Mouse (Mus musculus) midbrain, embryonic 10.5 days (tissue): ENCODE results near the gene Med26. TPM values are rescaled to one million over a fixed set of nuclear protein-coding genes. Genes with fewer than 3 reads are reported as not detected.

Experiments
- DNase-seq: peaks from one replicate; pipeline ENCODE4 v3.0.0-alpha.2; 2017; ENCODE audit warnings: low spot score
- H3K27ac ChIP-seq: fragments of 300-500 bp; sonication (generic); replicated peaks from 2 replicates; pipeline ENCODE4 v1.5.1; 2016; ENCODE audit warnings: mild to moderate bottlenecking
- H3K27me3 ChIP-seq: fragments of 300-500 bp; sonication (generic); 2 replicates; pipeline ENCODE4 v1.6.1; 2016; ENCODE audit warnings: low read depth, mild to moderate bottlenecking; ENCODE audit not compliant: poor library complexity, severe bottlenecking
- H3K36me3 ChIP-seq: fragments of 300-500 bp; sonication (generic); 2 replicates; pipeline ENCODE4 v1.6.1; 2016; ENCODE audit warnings: mild to moderate bottlenecking, moderate library complexity
- H3K4me1 ChIP-seq: fragments of 300-500 bp; sonication (generic); 2 replicates; pipeline ENCODE4 v1.6.1; 2016
- H3K4me3 ChIP-seq: fragments of 300-500 bp; sonication (generic); 2 replicates; pipeline ENCODE4 v1.5.1; 2016; ENCODE audit warnings: mild to moderate bottlenecking, moderate library complexity
- H3K9me3 ChIP-seq: fragments of 300-500 bp; sonication (generic); replicated peaks from 2 replicates; pipeline ENCODE4 v1.6.1; 2016; ENCODE audit warnings: mild to moderate bottlenecking
- WGBS: fragments of 180-500 bp; shearing (Covaris S2); methylation state at CpG from one replicate; pipeline ENCODE4 v1.1.7; 2016; 5-methylcytosine and 5-hydroxymethylcytosine counted together
- polyA plus RNA-seq: library from polyadenylated mRNA; unstranded; fragments of >200 nt; fragmentation: Nextera tagmentation; extraction: Ambion mirVana; gene quantifications from 2 replicates; pipeline ENCODE4 v1.2.1, GENCODE M21; 2016

The Med26 gene
- polyA plus RNA-seq, 1 experiment from 2014 or later, result 19.0 TPM

GRCm38 (mm10) chr8:72495411-72496111, 52.5 kb downstream of the Med26 start:
- no peaks in the 10 kb centered on the region for H3K9me3 ChIP-seq
- no peaks in the 10 kb centered on the region for H3K27me3 ChIP-seq
- peaks cover 26% of the 10 kb centered on the region for H3K4me1 ChIP-seq
- H3K27ac ChIP-seq, result no peak overlapping the region
- DNase-seq, result no peak
- H3K36me3 ChIP-seq, result peaks cover 52% of the 10 kb centered on the region
- WGBS, result 92% methylated on average over 23 of the region's 23 CpGs
- H3K4me3 ChIP-seq, result no peak overlapping the region

DNA sequence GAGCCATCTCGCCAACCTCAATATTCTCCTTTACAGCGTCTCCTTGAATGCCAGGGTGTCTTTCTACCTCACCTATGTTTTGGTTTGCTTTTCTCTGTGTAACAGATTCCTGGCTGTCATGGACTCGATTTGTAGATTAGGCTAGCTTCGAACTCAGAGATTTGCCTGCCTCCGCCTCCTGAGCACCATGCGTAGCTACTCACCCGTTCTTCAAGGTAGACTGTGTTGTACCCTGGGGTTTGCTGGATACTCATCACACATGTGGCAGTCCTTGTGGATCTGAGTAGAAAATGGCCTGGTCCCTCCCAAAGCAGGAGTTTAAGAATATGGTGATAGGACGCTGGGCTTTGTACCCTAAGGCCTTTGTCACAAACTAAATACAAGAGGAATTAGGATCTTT, 54.7 kb downstream of the Med26 start:
- 19% methylated on average over 8 of the region's 8 CpGs for WGBS
- H3K27ac ChIP-seq, result peak overlapping the region; percentile 88
- no peaks in the 10 kb centered on the region for H3K9me3 ChIP-seq
- H3K36me3 ChIP-seq, result peaks cover 57% of the 10 kb centered on the region
- H3K4me3 ChIP-seq, result peak overlapping the region; percentile 93
- H3K4me1 ChIP-seq, result peaks cover 30% of the 10 kb centered on the region
- H3K27me3 ChIP-seq, result no peaks in the 10 kb centered on the region
- no peak for DNase-seq

DNA sequence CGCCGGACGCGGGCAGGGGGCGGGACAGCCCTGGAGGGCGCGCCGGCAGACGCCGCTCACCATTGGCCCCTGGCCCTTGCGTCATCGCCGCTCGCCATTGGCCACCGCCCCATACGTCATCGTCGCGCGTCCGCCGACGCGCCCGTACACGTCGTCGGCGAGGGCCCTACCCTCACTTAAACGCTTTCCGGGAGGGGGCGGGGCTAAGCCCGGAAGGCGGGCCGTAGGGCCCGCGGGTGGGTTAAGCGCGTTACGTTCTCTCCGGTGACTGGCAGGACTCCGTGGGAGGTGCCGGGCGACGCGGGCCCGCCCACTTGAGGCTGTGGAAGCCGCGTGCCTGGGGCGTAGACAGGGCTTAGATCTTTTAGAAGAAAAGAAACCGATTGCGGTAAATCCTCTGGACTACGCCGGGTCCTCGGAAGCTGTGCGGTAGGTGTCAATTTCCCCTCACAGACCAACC, 55.4 kb downstream of the Med26 start:
- Histone ChIP-seq H3K27ac (peak overlapping the region; percentile 88), H3K4me3 (peak overlapping the region; percentile 93), H3K27me3 (no peaks in the 10 kb centered on the region), H3K36me3 (peaks cover 62% of the 10 kb centered on the region), H3K9me3 (no peaks in the 10 kb centered on the region), H3K4me1 (peaks cover 30% of the 10 kb centered on the region)
- peak; percentile 99 for DNase-seq
- under 1% methylated on average over 56 of the region's 56 CpGs for WGBS

DNA sequence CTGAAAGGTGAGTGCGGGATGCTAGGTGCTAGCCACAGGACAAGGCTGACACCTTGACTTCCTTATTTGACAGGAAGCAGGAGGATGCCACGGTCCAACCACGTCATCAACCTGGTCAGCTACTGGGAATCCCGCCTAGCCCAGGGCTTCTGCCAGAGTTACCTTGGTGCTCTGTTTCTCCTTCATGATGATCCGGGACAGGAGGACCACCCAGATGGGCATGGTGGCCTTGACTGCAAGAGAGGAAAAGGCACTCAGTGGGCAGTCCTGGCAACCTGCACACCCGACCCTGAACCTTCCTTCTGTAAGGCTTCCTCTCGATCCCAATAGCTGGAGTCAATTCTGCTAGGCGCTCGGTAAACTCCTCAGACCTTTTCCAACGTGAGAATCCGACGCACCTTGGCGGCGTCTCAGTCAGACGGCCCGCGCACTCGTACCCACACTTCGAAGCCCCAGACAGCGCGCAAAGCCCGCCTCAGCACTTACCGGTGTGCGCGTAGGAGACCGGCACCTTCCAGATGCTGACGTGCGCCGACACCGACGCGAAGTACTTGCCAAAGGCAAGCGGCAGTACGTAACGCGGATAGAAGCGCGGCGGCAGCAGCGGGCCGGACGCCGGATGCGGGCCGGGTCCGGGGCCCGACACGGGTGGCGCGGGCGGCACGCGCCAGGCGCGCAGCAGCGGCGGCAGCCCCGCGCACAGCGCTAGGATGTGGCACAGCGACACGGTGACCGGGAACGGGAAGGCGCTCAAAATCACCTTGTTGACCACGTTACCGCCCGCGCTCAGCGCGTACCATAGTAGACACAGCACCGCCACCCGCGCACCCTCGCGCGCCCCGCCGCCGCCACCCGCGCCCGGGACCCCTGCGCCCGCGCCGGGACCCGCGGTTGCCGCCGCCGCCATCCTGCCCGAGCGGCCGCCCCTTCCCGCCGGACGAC, 56.1 kb downstream of the Med26 start, which contains the start of gene Slc35e1:
Gene Slc35e1, minus strand, starts transcription at position 935 of the 942 bp plus-strand sequence.
- H3K4me3 ChIP-seq, result peak within 1 kb of the TSS; percentile 93
- H3K4me1 ChIP-seq, result peaks cover 30% of the 10 kb centered on the region
- no peaks in the 10 kb centered on the region for H3K9me3 ChIP-seq
- DNase-seq, result no peak
- H3K36me3 ChIP-seq, result peaks cover 63% of the 10 kb centered on the region
- no peaks in the 10 kb centered on the region for H3K27me3 ChIP-seq
- WGBS, result 3% methylated on average over 98 of the region's 98 CpGs
- H3K27ac ChIP-seq, result peak within 1 kb of the TSS; percentile 88

DNA sequence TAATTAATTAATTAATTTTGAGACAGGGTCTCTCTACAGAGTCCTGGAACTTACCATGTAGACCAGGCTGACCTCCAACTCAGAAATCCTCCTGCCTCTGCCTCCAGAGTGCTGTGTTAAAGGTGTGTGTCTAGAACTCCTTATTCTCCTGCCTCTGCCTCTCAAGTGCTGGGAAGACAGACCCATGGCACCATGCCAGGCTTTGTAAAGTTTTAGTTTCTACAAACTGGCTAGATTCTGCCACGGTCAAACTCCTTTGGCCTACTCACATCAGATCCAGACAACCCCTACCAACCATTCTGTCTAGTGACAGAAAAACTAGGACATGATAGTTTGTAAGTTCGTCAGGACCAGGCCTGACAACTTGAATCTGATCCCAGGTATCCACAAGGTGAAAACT, 57.1 kb downstream of the Med26 start:
- Histone ChIP-seq H3K4me1 (peaks cover 30% of the 10 kb centered on the region), H3K36me3 (peaks cover 63% of the 10 kb centered on the region), H3K9me3 (no peaks in the 10 kb centered on the region), H3K4me3 (peak overlapping the region; percentile 93), H3K27me3 (no peaks in the 10 kb centered on the region), H3K27ac (no peak overlapping the region)
- no peak for DNase-seq
- 91% methylated on average over 2 of the region's 2 CpGs for WGBS

DNA sequence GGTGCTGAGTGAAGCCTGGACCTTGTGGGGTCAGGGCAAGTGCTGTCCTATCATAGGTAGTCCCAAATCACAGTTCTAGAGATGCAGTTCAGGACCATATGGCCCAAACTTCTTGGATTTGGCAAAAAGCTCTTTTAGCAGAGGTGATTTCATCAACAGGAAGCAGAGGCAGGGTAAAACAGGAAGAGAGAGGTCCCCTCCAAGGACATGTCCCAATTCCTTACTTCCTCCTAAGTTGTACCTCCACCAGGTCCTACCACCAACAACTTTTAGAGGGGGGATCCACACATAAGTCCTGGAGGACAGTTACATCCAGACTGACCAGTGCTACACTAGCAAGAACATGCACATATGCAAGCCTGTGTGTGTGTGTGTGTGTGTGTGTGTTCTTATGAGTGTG, 61.1 kb downstream of the Med26 start:
- no peak overlapping the region for H3K4me3 ChIP-seq
- no peaks in the 10 kb centered on the region for H3K9me3 ChIP-seq
- H3K36me3 ChIP-seq, result peaks cover 83% of the 10 kb centered on the region
- no peak for DNase-seq
- no peaks in the 10 kb centered on the region for H3K27me3 ChIP-seq
- H3K4me1 ChIP-seq, result peaks cover 18% of the 10 kb centered on the region
- H3K27ac ChIP-seq, result no peak overlapping the region

DNA sequence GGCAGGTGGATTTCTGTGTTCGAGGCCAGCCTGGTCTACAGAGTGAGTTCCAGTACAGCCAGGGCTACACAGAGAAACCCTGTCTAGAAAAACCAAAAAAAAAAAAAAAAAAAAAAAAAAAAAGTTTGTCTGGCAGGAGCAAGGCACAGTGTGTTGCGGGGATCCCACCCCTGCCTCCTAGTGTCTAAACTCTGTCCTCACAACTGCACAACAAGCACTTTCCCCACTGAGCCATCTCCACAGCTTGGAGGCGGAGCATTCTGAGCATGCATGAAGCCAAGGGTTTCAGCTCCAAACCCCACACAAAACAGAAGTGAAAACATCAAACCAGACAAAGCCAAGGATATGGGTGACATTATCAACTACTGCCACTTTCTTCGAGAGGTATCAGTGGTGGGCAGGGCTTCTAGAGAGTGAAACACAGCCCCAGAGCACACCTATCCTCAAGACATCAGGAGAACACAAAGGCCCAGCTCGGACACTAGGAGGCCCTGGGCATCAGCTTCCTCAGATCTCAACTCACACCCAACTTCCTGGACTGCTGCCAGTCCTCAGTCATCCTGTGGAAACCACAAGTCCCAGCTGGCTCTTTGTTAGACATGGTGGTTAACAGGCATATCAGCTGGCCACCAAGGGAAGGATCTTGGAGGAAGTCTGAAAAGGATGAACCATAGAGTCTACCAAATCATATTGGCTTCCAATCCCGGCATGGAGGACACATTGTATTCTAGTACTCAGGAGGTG, 62.4 kb downstream of the Med26 start:
- peaks cover 97% of the 10 kb centered on the region for H3K36me3 ChIP-seq
- no peaks in the 10 kb centered on the region for H3K27me3 ChIP-seq
- peaks cover 5% of the 10 kb centered on the region for H3K4me1 ChIP-seq
- H3K4me3 ChIP-seq, result no peak overlapping the region
- H3K27ac ChIP-seq, result no peak overlapping the region
- no peaks in the 10 kb centered on the region for H3K9me3 ChIP-seq
- DNase-seq, result no peak
- WGBS, result 85% methylated on average over 6 of the region's 6 CpGs

DNA sequence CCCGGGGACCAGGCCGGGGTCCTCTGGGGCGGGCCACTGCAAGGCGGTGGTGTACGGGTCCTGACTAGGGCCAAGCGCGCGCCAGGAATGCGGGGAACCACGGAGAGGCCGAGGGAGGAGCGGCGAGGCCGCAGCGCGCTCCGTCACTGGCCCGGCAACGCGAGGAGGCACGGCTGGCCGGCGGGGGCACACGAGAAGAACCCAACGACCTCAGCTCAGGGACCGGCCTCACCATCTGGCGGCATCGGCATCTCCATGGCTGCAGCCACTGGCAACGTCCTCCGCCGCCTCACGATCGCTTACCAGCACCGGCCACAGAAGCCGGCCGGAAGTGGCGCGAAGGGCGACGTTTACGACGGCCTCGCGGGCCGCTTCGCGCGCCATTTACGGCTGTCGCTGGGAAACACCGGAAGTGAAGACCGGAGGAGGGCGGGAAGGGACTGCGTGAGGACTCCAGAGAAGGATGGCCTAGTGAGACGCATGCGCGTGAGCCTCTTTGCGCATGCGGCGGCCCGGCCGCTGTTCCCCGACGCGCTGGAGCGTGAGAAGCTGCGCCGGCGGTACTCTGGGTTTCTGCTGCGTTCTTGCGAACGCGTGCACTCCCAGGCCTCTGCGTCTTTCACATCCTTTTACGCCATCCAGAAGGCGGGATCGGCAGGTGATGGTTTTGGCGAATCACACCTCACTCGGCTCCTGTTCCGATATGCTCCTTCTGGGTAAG, 73.1 kb downstream of the Med26 start, which contains the start of gene Cherp:
Gene Cherp, minus strand, starts transcription at position 401 of the 721 bp plus-strand sequence.
- peak; percentile 97 for DNase-seq
- Histone ChIP-seq H3K4me3 (peak within 1 kb of the TSS; percentile 77), H3K36me3 (peaks cover 52% of the 10 kb centered on the region), H3K4me1 (peaks cover 24% of the 10 kb centered on the region), H3K9me3 (no peaks in the 10 kb centered on the region), H3K27ac (peak within 1 kb of the TSS; percentile 90), H3K27me3 (no peaks in the 10 kb centered on the region)
- under 1% methylated on average over 80 of the region's 80 CpGs for WGBS

DNA sequence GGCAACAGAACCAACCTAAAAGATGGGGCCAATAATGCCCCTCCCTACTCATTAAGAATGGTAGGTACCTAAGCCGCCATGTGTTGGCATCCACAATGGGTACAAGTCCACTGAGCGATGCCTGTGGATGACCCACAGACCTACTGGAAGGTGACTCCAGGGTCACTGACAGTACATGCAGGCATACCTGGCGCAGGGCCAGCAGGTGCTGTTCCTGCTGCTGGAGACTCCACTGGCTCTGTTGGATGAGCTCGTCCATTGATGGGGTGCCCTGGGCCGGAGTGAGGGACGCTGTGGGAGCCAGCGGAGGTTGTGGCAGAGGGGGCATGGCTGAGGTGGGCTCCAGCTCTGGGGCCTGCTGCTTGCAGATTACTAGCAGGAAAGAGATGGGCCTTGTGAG, 77.4 kb downstream of the Med26 start:
- Histone ChIP-seq H3K9me3 (no peaks in the 10 kb centered on the region), H3K27ac (no peak overlapping the region), H3K4me1 (peaks cover 15% of the 10 kb centered on the region), H3K4me3 (no peak overlapping the region), H3K36me3 (peaks cover 80% of the 10 kb centered on the region), H3K27me3 (no peaks in the 10 kb centered on the region)
- WGBS, result 97% methylated on average over 7 of the region's 7 CpGs
- DNase-seq, result no peak

GRCm38 (mm10) chr8:72469984-72470383, 78.1 kb downstream of the Med26 start:
- DNase-seq, result no peak
- 95% methylated on average over 8 of the region's 8 CpGs for WGBS
- Histone ChIP-seq H3K36me3 (peaks cover 87% of the 10 kb centered on the region), H3K4me1 (peaks cover 12% of the 10 kb centered on the region), H3K9me3 (no peaks in the 10 kb centered on the region), H3K27me3 (no peaks in the 10 kb centered on the region), H3K27ac (no peak overlapping the region), H3K4me3 (no peak overlapping the region)

- DNase-seq, result no peak
- WGBS, result 96% methylated on average over 2 of the region's 2 CpGs
- Histone ChIP-seq H3K36me3 (peaks cover 94% of the 10 kb centered on the region), H3K9me3 (no peaks in the 10 kb centered on the region), H3K27me3 (no peaks in the 10 kb centered on the region), H3K27ac (no peak overlapping the region), H3K4me3 (no peak overlapping the region), H3K4me1 (peaks cover 10% of the 10 kb centered on the region)
Measured at GRCm38 (mm10) chr8:72469243-72469642, 78.8 kb downstream of the Med26 start.

DNA sequence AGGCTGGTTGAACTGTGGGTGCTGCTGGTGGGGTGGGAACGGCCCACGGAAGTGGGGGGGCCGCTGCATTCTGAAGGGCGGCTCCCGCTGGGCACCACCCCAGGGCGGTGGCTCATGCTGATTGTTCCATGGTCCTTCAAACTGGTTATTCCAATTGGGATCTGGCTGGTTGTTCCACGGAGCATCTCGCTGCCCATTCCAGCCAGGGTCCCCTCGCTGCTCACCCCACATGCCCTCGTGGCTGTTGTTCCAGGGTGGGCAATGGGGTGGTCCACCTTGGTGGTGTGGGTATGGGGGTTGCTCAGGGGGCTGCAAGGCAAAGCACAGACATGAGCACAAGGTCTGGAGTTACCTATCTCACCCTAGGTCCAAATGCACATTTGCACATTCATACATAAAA, 83.9 kb downstream of the Med26 start:
- H3K9me3 ChIP-seq, result no peaks in the 10 kb centered on the region
- no peaks in the 10 kb centered on the region for H3K27me3 ChIP-seq
- no peaks in the 10 kb centered on the region for H3K4me1 ChIP-seq
- H3K27ac ChIP-seq, result no peak overlapping the region
- H3K4me3 ChIP-seq, result no peak overlapping the region
- WGBS, result 97% methylated on average over 10 of the region's 10 CpGs
- no peak for DNase-seq
- H3K36me3 ChIP-seq, result peaks cover 100% of the 10 kb centered on the region
